Mouse (Mus musculus) lung, embryonic 16.5 days (tissue): ENCODE data around the gene Paxip1. TPM values are rescaled to one million over a fixed set of nuclear protein-coding genes. Genes with fewer than 3 reads are reported as not detected.

Experiments
- ATAC-seq: fragments of 200-750 bp; cut with Nextera tagmentation; 2 replicates; pipeline ENCODE4 v1.8.0; 2017; ENCODE audit warnings: low read depth, mild to moderate bottlenecking, moderate library complexity
- H3K27ac ChIP-seq: fragments of 300-500 bp; sonication (generic); 2 replicates; pipeline ENCODE4 v1.5.1; 2014; ENCODE audit warnings: mild to moderate bottlenecking, control low read depth, low read length
- H3K27me3 ChIP-seq: fragments of 300-500 bp; sonication (generic); 2 replicates; pipeline ENCODE4 v1.6.1; 2014; ENCODE audit warnings: low read depth, low read length, mixed read lengths; ENCODE audit not compliant: control insufficient read depth, insufficient read depth
- H3K36me3 ChIP-seq: fragments of 300-500 bp; sonication (generic); 2 replicates; pipeline ENCODE4 v1.6.1; 2014; ENCODE audit warnings: low read length; ENCODE audit not compliant: control insufficient read depth, insufficient read depth
- H3K4me1 ChIP-seq: fragments of 300-500 bp; sonication (generic); replicated peaks from 2 replicates; pipeline ENCODE4 v1.6.1; 2014; ENCODE audit warnings: low read length, mixed read lengths; ENCODE audit not compliant: control insufficient read depth, insufficient read depth
- H3K4me2 ChIP-seq: fragments of 300-500 bp; sonication (generic); 2 replicates; pipeline ENCODE4 v1.6.1; 2014; ENCODE audit warnings: low read depth, low read length, control low read depth
- H3K4me3 ChIP-seq: fragments of 300-500 bp; sonication (generic); 2 replicates; pipeline ENCODE4 v1.5.1; 2014; ENCODE audit warnings: mild to moderate bottlenecking, low read length, control low read depth
- H3K9ac ChIP-seq: fragments of 300-500 bp; sonication (generic); 2 replicates; pipeline ENCODE4 v1.6.1; 2014; ENCODE audit warnings: low read length, control low read depth
- H3K9me3 ChIP-seq: fragments of 300-500 bp; sonication (generic); 2 replicates; pipeline ENCODE4 v1.6.1; 2016; ENCODE audit warnings: low read length; ENCODE audit not compliant: control insufficient read depth
- WGBS: fragments of 180-500 bp; shearing (Covaris S2); extraction: QIAGEN DNeasy Blood & Tissue Kit; methylation state at CpG from one replicate; pipeline ENCODE4 v1.1.7; 2014; 5-methylcytosine and 5-hydroxymethylcytosine counted together
- polyA plus RNA-seq: library from polyadenylated mRNA; unstranded; fragments of >200 nt; fragmentation: Nextera tagmentation; extraction: Ambion mirVana; gene quantifications from 2 replicates; pipeline ENCODE4 v1.2.1, GENCODE M21; 2015

Paxip1 gene
- polyA plus RNA-seq, 1 experiment from 2014 or later, result 34.1 TPM

DNA sequence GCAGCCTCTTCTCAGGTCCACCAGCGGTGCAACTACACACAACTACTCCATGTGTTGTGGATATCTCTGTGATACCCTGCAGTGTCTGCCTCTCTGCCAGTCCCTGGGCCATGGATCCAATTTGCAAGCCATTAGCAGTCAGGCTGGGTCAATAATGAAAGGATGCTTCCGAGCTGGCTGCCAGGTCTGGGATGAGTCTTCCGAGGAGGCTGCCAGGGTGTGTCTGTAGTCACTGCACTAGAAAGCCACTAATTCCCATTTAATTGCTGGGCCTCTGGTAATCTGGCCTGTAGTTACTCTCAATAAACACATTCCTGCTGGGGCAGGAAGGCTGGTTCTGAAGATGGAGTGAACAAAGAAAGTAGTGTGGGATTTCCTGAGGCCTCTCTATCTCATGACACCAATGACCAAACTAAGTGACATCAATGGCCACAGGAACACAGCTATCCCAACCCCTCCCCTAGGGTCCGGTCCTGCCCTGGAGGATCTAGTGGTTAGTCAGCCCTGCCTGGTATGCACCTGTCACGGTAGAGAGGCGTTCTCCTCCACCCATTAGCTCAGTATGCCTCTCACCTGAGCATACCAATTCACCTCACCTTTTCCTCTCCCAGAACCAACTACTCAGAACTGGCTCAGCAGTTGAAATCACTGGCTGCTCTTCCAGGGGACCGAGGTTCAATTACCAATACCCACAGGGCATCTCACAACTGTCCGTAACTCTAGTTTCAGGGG is 79.9 kb downstream of the Paxip1 start:
- Histone ChIP-seq H3K9ac (no peak overlapping the region), H3K4me2 (no peak overlapping the region), H3K9me3 (no peaks in the 10 kb centered on the region), H3K27ac (no peak overlapping the region), H3K36me3 (no peaks in the 10 kb centered on the region), H3K4me1 (peaks cover 8% of the 10 kb centered on the region), H3K27me3 (no peaks in the 10 kb centered on the region), H3K4me3 (no peak overlapping the region)
- 64% methylated on average over 8 of the region's 8 CpGs for WGBS
- ATAC-seq, result no peak

GRCm38 (mm10) chr5:27708209-27708608 is 83.3 kb downstream of the Paxip1 start:
- ATAC-seq, result peak; percentile 71
- H3K4me2 ChIP-seq, result no peak overlapping the region

DNA sequence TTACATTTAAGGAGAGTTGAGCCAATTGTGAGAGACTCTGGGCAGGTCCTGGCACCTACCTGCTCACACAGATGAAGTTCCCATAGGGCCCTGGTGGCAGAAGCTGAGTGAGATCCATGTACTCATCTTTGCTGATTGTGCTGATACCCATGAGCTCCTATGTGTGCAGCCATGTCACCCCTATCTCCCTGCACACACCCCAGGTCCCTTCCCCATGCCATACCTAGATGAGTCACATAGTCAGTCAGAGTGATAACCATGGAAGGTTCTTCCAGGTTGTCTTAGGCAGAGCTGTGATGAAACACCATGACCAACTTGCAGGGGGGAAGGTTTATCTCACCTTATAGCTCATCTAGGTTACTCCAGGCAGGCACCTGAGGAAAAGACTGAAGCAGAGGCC is 84.2 kb downstream of the Paxip1 start:
- no peak for ATAC-seq
- Histone ChIP-seq H3K36me3 (no peaks in the 10 kb centered on the region), H3K4me2 (no peak overlapping the region), H3K27me3 (no peaks in the 10 kb centered on the region), H3K9ac (no peak overlapping the region), H3K4me3 (no peak overlapping the region), H3K9me3 (no peaks in the 10 kb centered on the region), H3K4me1 (peaks cover 8% of the 10 kb centered on the region), H3K27ac (no peak overlapping the region)

More at GRCm38 (mm10) chr5:27708209-27708608, 83.3 kb downstream of the Paxip1 start:
- Histone ChIP-seq H3K9me3 (no peaks in the 10 kb centered on the region), H3K27ac (no peak overlapping the region), H3K4me3 (no peak overlapping the region), H3K36me3 (no peaks in the 10 kb centered on the region), H3K4me1 (peaks cover 8% of the 10 kb centered on the region), H3K27me3 (no peaks in the 10 kb centered on the region), H3K9ac (no peak overlapping the region)
- WGBS, result 1% methylated on average over 6 of the region's 6 CpGs

- H3K4me2 ChIP-seq, result no peak overlapping the region
- H3K4me3 ChIP-seq, result no peak overlapping the region
- H3K27ac ChIP-seq, result no peak overlapping the region
- ATAC-seq, result no peak
- peaks cover 8% of the 10 kb centered on the region for H3K4me1 ChIP-seq
- 40% methylated on average over 6 of the region's 6 CpGs for WGBS
- no peak overlapping the region for H3K9ac ChIP-seq
- no peaks in the 10 kb centered on the region for H3K27me3 ChIP-seq
- no peaks in the 10 kb centered on the region for H3K9me3 ChIP-seq
- H3K36me3 ChIP-seq, result no peaks in the 10 kb centered on the region
Observed at GRCm38 (mm10) chr5:27706551-27706950, 84.9 kb downstream of the Paxip1 start.

GRCm38 (mm10) chr5:27705020-27705419 is 86.5 kb downstream of the Paxip1 start:
- H3K36me3 ChIP-seq, result no peaks in the 10 kb centered on the region
- no peaks in the 10 kb centered on the region for H3K9me3 ChIP-seq
- H3K9ac ChIP-seq, result no peak overlapping the region
- H3K4me1 ChIP-seq, result peaks cover 8% of the 10 kb centered on the region
- no peak overlapping the region for H3K4me2 ChIP-seq
- no peak for ATAC-seq
- no peak overlapping the region for H3K27ac ChIP-seq
- H3K4me3 ChIP-seq, result no peak overlapping the region
- H3K27me3 ChIP-seq, result no peaks in the 10 kb centered on the region

GRCm38 (mm10) chr5:27702482-27702881 is 89.0 kb downstream of the Paxip1 start:
- Histone ChIP-seq H3K9me3 (no peaks in the 10 kb centered on the region), H3K27me3 (no peaks in the 10 kb centered on the region), H3K4me3 (no peak overlapping the region), H3K4me1 (no peaks in the 10 kb centered on the region), H3K27ac (no peak overlapping the region), H3K4me2 (no peak overlapping the region), H3K9ac (no peak overlapping the region), H3K36me3 (no peaks in the 10 kb centered on the region)
- WGBS, result 79% methylated on average over 6 of the region's 6 CpGs
- ATAC-seq, result no peak

Other genes with a start within 250 kb of the Paxip1 start
- gene Htr5a, start 50.5 kb upstream of the Paxip1 start, polyA plus RNA-seq, result not detected in 2 replicates